Mouse (Mus musculus): Measurements from ENCODE around the gene Msh5. TPM values are rescaled to one million over a fixed set of nuclear protein-coding genes. Genes with fewer than 3 reads are reported as not detected.

Msh5 gene
- 1 to 10 TPM in 1 of 2 experiments, under 1 TPM in 1; 0.26 to 1.1 TPM for total RNA-seq (2021)
- long read RNA-seq, experiment 1, partial matches to known transcripts, result 0 of 1 reads
- long read RNA-seq, experiment 1, other reads (novel, unspliced or antisense), result 1 of 1 reads
- long read RNA-seq, experiment 2, partial matches to known transcripts, result 0 of 1 reads
- long read RNA-seq, experiment 2, other reads (novel, unspliced or antisense), result 0 of 1 reads

- peak within 1 kb of the TSS; percentile 54 for H3K4me3 ChIP-seq
- DNase-seq (ENCODE audit: low spot score in 2 of 2), result peak; percentile 88 to 94
- peak within 1 kb of the TSS; percentile 53; the same call in 1 of the 2 replicates for H3K27ac ChIP-seq
- TF ChIP-seq CTCF (conservative IDR thresholded peaks at IDR 0.05), result peak; percentile 19; the same call in 1 of the 2 replicates
Measured at GRCm38 (mm10) chr17:35046681-35047455, at the start of gene Msh5. TSS of gene Msh5 (minus strand) at chr17:35046745.

- no peak overlapping the region; the same call in 1 of the 2 replicates for H3K27ac ChIP-seq
- DNase-seq (ENCODE audit: low spot score in 2 of 2), result no peak
- no peak for TF ChIP-seq CTCF (conservative IDR thresholded peaks at IDR 0.05)
- H3K4me3 ChIP-seq, result no peak overlapping the region
Measured at GRCm38 (mm10) chr17:35094475-35095365, 48.2 kb upstream of the Msh5 start.

- Histone ChIP-seq H3K27ac (peak overlapping the region; percentile 25; the same call in 1 of the 2 replicates), H3K4me3 (no peak overlapping the region; the same call in 1 of the 2 replicates)
- no peak for DNase-seq (ENCODE audit: low spot score in 2 of 2)
- no peak for TF ChIP-seq CTCF (conservative IDR thresholded peaks at IDR 0.05)
Measured at GRCm38 (mm10) chr17:35092403-35093198, 46.1 kb upstream of the Msh5 start.

- Histone ChIP-seq H3K27ac (peak overlapping the region; percentile 100), H3K4me3 (peak overlapping the region; percentile 82)
- no peak for DNase-seq (ENCODE audit: low spot score in 2 of 2)
- no peak for TF ChIP-seq CTCF (conservative IDR thresholded peaks at IDR 0.05)
Measured at GRCm38 (mm10) chr17:35090166-35090932, 43.8 kb upstream of the Msh5 start.

- peak within 1 kb of the TSS; percentile 100 for H3K27ac ChIP-seq
- peak; percentile 61 for TF ChIP-seq CTCF (conservative IDR thresholded peaks at IDR 0.05)
- DNase-seq (ENCODE audit: low spot score in 2 of 2), result peak; percentile 93
- H3K4me3 ChIP-seq, result peak within 1 kb of the TSS; percentile 82
Measured at GRCm38 (mm10) chr17:35088825-35089644, 42.5 kb upstream of the Msh5 start, which contains the start of gene Abhd16a. TSS of gene Abhd16a (plus strand) at chr17:35089263.

GRCm38 (mm10) chr17:35088151-35088550 is 41.6 kb upstream of the Msh5 start:
- H3K27ac ChIP-seq, result no peak overlapping the region
- DNase-seq (ENCODE audit: low spot score in 2 of 2), result no peak
- peak; percentile 71 for TF ChIP-seq CTCF (conservative IDR thresholded peaks at IDR 0.05)
- H3K4me3 ChIP-seq, result no peak overlapping the region

DNA sequence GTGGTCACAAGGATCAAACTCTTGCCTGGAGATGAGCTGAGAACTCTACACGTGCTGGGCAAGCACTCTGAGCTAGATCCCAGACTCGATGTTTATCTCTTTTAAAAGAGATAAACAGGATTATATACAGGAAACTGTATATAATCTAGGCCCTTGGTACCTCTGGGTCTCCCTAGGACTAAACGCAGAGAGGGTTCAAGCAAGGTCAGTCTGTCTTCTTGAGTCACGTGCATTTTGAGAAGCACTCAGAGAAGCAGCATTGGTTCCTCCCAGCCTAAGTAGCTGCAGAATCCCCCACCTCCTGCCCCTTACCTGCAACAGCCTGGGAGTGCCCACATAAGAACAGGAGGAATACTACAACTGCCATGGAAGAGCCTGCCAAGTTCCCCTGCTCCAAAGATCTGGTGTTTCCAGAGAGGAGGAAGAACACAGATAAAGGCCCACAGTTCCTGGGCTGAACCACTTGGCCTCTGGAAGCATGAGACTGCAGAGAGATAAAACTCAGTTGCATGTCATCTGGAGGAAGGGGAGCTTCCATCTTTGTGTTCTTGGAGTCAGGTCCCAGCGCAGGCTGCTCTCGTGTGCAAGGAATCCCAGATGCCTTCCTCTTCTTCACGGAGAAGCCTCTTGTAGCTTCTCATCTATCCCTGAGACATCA is 38.8 kb upstream of the Msh5 start, which contains the start of gene Ly6g6f:
TSS of gene Ly6g6f (minus strand) at position 403 of the 658 bp plus-strand sequence.
- TF ChIP-seq CTCF (conservative IDR thresholded peaks at IDR 0.05), result no peak
- no peak for DNase-seq (ENCODE audit: low spot score in 2 of 2)
- H3K4me3 ChIP-seq, result no peak within 1 kb of the TSS
- no peak within 1 kb of the TSS for H3K27ac ChIP-seq

DNA sequence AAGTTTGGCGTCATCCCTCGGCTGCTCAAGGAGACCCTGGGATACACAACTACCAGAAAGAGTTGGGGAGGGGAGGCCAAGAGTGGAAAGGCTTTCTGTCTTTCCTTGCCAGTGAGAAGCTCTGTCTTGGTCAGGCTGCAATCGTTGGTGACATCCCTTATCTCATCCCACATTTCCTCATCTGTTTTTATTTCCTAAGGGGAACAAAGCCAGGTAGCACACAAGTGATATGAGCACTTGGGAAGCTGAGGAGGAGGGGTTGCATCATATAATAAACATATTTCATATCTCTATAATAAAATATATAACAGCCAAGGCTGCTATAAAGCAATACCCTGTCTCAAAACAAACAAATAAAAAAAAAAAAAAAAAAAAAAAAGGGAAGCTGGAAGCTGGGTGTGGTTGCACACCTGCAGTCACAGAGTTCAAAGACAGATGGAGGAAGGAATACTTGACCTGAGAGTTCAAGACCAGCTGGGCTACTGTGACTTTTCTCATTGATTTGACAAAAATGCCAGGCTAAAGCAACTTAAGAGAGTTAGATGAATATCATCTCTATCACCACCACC is 37.5 kb upstream of the Msh5 start:
- TF ChIP-seq CTCF (conservative IDR thresholded peaks at IDR 0.05), result no peak
- H3K4me3 ChIP-seq, result no peak overlapping the region
- DNase-seq (ENCODE audit: low spot score in 2 of 2), result no peak
- no peak overlapping the region for H3K27ac ChIP-seq

DNA sequence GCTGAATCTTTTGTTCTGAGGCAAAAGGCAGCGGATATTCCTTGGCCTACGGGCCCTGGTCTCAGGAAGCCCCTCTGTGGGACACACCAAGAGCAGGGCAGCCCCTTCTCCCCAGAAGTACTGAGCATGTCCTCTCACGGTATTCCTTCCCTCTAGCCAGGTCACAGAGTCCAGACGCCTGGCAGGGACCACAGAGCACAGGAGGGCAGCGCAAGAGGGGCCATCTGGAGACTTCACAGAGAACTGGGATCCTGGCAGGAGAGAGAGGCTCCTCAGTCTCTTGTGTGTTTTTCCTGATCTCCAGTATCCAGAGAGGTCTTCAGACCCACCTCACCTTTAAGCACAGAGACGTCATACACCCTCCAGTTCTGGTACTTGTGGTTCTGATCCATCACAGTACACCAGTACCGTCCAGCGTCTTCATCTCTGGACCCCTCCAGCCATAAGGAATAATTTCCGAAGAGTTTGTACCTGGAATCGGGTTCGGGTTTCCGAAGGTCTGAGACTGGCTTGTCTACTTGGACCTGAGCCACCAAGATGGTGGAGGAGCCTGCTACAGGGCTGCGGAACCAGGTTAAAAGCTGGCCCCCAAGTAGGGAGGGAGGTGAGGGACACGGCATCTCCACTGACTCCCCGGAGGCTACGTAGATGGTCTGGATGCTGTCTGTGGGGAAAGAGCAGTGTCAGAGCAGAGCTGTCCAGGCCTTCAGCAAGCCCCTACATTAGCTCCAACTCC is 36.5 kb upstream of the Msh5 start:
- TF ChIP-seq CTCF (conservative IDR thresholded peaks at IDR 0.05), result no peak

More for the DNA sequence above, 36.5 kb upstream of the Msh5 start:
- Histone ChIP-seq H3K4me3 (no peak overlapping the region), H3K27ac (no peak overlapping the region)
- no peak for DNase-seq (ENCODE audit: low spot score in 2 of 2)
